In genomic region chr7:65527071-65528007, GRCm38 (mm10) we compare ENCODE assay signal across 9 mouse cellular contexts. TPM values are rescaled to one million over a fixed set of nuclear protein-coding genes. Genes with fewer than 3 reads are reported as not detected.
DNase-seq lines count a peak whose midpoint lies in the region; ATAC-seq and TF ChIP-seq lines count a peak whose summit lies in the region.
"Had no signal": no experiment of that assay in that cellular context is flagged by ENCODE, and none has a peak within 500 bp of the region (broad histone marks: within the 10 kb centered on the region; RNA-seq: fewer than 3 reads in every experiment).

Gene Tjp1 (minus strand): TSS chr7:65527781.

- peaks cover 13% of the 10 kb centered on the region; the same call in 1 of the 2 replicates for H3K4me1 ChIP-seq in hindbrain, embryonic 14.5 days (replicated peaks; ENCODE audit: control insufficient read depth, insufficient read depth, low read length)
- peaks cover 5% of the 10 kb centered on the region; the same call in 1 of the 2 replicates for H3K4me1 ChIP-seq in limb, embryonic 13.5 days
- 0 out of 2 replicates have a peak, but pooled peaks cover 5% of the 10 kb centered on the region for H3K4me1 ChIP-seq in neural tube, embryonic 14.5 days (ENCODE audit: control insufficient read depth, insufficient read depth, low read length)

- peak within 1 kb of the TSS; percentile 88 for H3K9ac ChIP-seq in hindbrain, embryonic 14.5 days
- H3K9ac ChIP-seq in limb, embryonic 13.5 days = peak within 1 kb of the TSS; percentile 66
- H3K9ac ChIP-seq in neural tube, embryonic 14.5 days (replicated peaks; ENCODE audit: low read depth, low read length) = peak within 1 kb of the TSS; percentile 76

- under 1% methylated on average over 100 of the region's 115 CpGs for WGBS in hindbrain, embryonic 14.5 days
- WGBS in limb, embryonic 13.5 days = under 1% methylated on average over 97 of the region's 115 CpGs
- WGBS in neural tube, embryonic 14.5 days = under 1% methylated on average over 77 of the region's 115 CpGs

- TF ChIP-seq CTCF in gastrocnemius, adult 2 months (IDR thresholded peaks at IDR 0.05) = no peak

- ATAC-seq in hindbrain, embryonic 14.5 days (ENCODE audit: low FRiP score) = peak; percentile 85
- peak; percentile 69 for ATAC-seq in limb, embryonic 13.5 days (ENCODE audit: low FRiP score, low read depth)
- peak; percentile 91 for ATAC-seq in neural tube, embryonic 14.5 days (ENCODE audit: low read depth)
- ATAC-seq in erythroblast, adult 5-6 weeks (replicated peaks; ENCODE audit: low FRiP score, poor library complexity, severe bottlenecking) = no peak

- H3K36me3 ChIP-seq in hindbrain, embryonic 14.5 days (replicated peaks; ENCODE audit: control insufficient read depth, insufficient read depth) = no peaks in the 10 kb centered on the region
- H3K36me3 ChIP-seq in limb, embryonic 13.5 days = no peaks in the 10 kb centered on the region
- H3K36me3 ChIP-seq in neural tube, embryonic 14.5 days (ENCODE audit: control insufficient read depth, insufficient read depth, low read length) = no peaks in the 10 kb centered on the region

- intact Hi-C loops in gastrocnemius, adult 2 months (cut with DNase I) = no loop called here

- H3K9me3 ChIP-seq in hindbrain, embryonic 14.5 days (ENCODE audit: control insufficient read depth, low read length) = no peaks in the 10 kb centered on the region
- no peaks in the 10 kb centered on the region for H3K9me3 ChIP-seq in limb, embryonic 13.5 days
- H3K9me3 ChIP-seq in neural tube, embryonic 14.5 days (ENCODE audit: control insufficient read depth, low read length) = no peaks in the 10 kb centered on the region

- no peak within 1 kb of the TSS for H3K27ac ChIP-seq in gastrocnemius, adult 2 months
- H3K27ac ChIP-seq in hindbrain, embryonic 14.5 days = peak within 1 kb of the TSS; percentile 92
- H3K27ac ChIP-seq in limb, embryonic 13.5 days = no peak within 1 kb of the TSS
- peak within 1 kb of the TSS; percentile 90 for H3K27ac ChIP-seq in neural tube, embryonic 14.5 days (ENCODE audit: low read depth, low read length)

- DNase-seq in layer of hippocampus, adult 11-12 months (ENCODE audit: low spot score) = peak; percentile 56
- no peak for DNase-seq in layer of hippocampus, adult 9-10 months (ENCODE audit: low spot score)
- DNase-seq in cerebellum, postnatal 25 days = peak; percentile 71 to 81
- DNase-seq in gastrocnemius, adult 2 months = no peak
- peak; percentile 76 for DNase-seq in hindbrain, embryonic 14.5 days (ENCODE audit: low spot score)

- H3K4me3 ChIP-seq in gastrocnemius, adult 2 months = peak within 1 kb of the TSS; percentile 66
- H3K4me3 ChIP-seq in hindbrain, embryonic 14.5 days (replicated peaks; ENCODE audit: low read length) = peak within 1 kb of the TSS; percentile 75
- H3K4me3 ChIP-seq in limb, embryonic 13.5 days = peak within 1 kb of the TSS; percentile 67
- H3K4me3 ChIP-seq in neural tube, embryonic 14.5 days (ENCODE audit: low read depth, low read length) = peak within 1 kb of the TSS; percentile 79

- peaks cover 27% of the 10 kb centered on the region for H3K27me3 ChIP-seq in hindbrain, embryonic 14.5 days (ENCODE audit: control insufficient read depth, insufficient read depth, low read length)
- peaks cover 73% of the 10 kb centered on the region for H3K27me3 ChIP-seq in limb, embryonic 13.5 days
- no peaks in the 10 kb centered on the region for H3K27me3 ChIP-seq in neural tube, embryonic 14.5 days (ENCODE audit: control insufficient read depth, insufficient read depth, low read length)
- H3K27me3 ChIP-seq: CH12.LX had no signal

- peak within 1 kb of the TSS; percentile 56 for H3K4me2 ChIP-seq in hindbrain, embryonic 14.5 days (replicated peaks)
- H3K4me2 ChIP-seq in limb, embryonic 13.5 days (replicated peaks) = peak within 1 kb of the TSS; percentile 98
- peak within 1 kb of the TSS; percentile 70 for H3K4me2 ChIP-seq in neural tube, embryonic 14.5 days (ENCODE audit: low read depth, low read length)

RNA-seq across cellular contexts. Expression of gene Tjp1, which starts in this region (rescaled TPM):
- 10 to 100 TPM; 21.1 to 23.8 TPM for total RNA-seq in gastrocnemius, adult 2 months (2021)
- polyA plus RNA-seq in hindbrain, embryonic 14.5 days (2014; fragmentation: Nextera tagmentation; extraction: Ambion mirVana) = 30.4 and 33.2 TPM in 2 replicates
- polyA plus RNA-seq in limb, embryonic 13.5 days (2015; fragmentation: Nextera tagmentation; extraction: Ambion mirVana) = 16.9 and 22.0 TPM in 2 replicates
- polyA plus RNA-seq in neural tube, embryonic 14.5 days (2014; fragmentation: Nextera tagmentation; extraction: Ambion mirVana) = 33.1 and 37.0 TPM in 2 replicates
- 1.7 and 2.3 TPM in 2 replicates for total RNA-seq in erythroblast, adult 5-6 weeks (2015; ENCODE audit: low replicate concordance)
- total RNA-seq in erythroblast, adult 5-6 weeks (2017; ENCODE audit: low replicate concordance) = 3.6 and 26.8 TPM in 2 replicates
- total RNA-seq: CH12.LX had no signal

Comparison
In these comparisons a context has a peak if more than half of its experiments do, and no peak if none do; other contexts are left out.
1. DNase-seq: peak in layer of hippocampus, adult 11-12 months (single experiment), cerebellum, postnatal 25 days (2 of 2) and hindbrain, embryonic 14.5 days (single experiment); none in layer of hippocampus, adult 9-10 months (single experiment) and gastrocnemius, adult 2 months (single experiment).
2. H3K27ac ChIP-seq: peak in hindbrain, embryonic 14.5 days (single experiment) and neural tube, embryonic 14.5 days (single experiment); none in gastrocnemius, adult 2 months (single experiment) and limb, embryonic 13.5 days (single experiment).
3. Peak in every context shown above with its lines, with median percentiles within 50 percentile points of each other: H3K4me3 ChIP-seq, H3K4me2 ChIP-seq and H3K9ac ChIP-seq.